Mouse (Mus musculus) lung, postnatal 0 days (tissue): ENCODE measurements at regions not wholly inside any gene's neighbourhood (a gene's known extent, or its start where the extent isn't known, plus 50 kb on each side); places are given as distances from the start of the nearest gene placed in this dataset.

Experiments used
- CTCF ChIP-seq: IDR thresholded peaks from 2 replicates; pipeline ENCODE4 v1.5.1; 2016; ENCODE audit warnings: antibody characterized with exemption, mild to moderate bottlenecking
- EP300 ChIP-seq: IDR thresholded peaks from 2 replicates; pipeline ENCODE4 v1.6.1; 2016; ENCODE audit warnings: antibody characterized with exemption, mild to moderate bottlenecking, control low read depth

DNA sequence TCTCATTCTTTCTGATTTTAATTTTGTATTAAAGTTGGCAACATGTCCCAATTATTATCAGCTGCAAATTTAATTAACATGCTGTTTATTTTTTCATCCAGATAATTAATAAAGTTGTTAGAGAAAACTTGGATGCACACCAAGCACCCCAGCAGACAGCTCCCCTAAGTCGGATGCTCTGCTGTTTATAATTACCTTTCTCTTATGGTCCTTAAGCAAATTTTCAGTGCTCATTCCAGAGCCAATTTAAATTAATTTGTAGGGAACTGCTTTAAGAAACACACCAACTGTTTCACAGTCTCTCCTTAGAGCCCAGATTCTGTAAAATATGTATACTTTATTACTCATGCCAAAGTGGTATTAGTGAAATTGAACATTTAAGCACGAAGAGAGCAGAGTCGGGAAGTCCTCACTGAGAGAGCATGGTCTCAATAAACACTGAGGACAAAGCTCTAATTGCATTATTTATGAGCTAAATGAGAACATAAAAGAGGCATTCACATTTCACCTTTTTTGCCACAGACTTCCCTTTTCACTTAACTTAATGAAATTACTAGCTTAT, 372.9 kb upstream of the Kcnh7 start:
- TF ChIP-seq CTCF (no peak), EP300 (no peak)
